Mouse (Mus musculus): ENCODE measurements around the gene Gm128. TPM values are rescaled to one million over a fixed set of nuclear protein-coding genes. Genes with fewer than 3 reads are reported as not detected.
A peak's percentile ranks its signal among the peaks of the same experiment; 100 is the strongest.

Gm128 gene
- polyA plus RNA-seq, 1 experiment from 2014 or later: 0.29 TPM

DNA sequence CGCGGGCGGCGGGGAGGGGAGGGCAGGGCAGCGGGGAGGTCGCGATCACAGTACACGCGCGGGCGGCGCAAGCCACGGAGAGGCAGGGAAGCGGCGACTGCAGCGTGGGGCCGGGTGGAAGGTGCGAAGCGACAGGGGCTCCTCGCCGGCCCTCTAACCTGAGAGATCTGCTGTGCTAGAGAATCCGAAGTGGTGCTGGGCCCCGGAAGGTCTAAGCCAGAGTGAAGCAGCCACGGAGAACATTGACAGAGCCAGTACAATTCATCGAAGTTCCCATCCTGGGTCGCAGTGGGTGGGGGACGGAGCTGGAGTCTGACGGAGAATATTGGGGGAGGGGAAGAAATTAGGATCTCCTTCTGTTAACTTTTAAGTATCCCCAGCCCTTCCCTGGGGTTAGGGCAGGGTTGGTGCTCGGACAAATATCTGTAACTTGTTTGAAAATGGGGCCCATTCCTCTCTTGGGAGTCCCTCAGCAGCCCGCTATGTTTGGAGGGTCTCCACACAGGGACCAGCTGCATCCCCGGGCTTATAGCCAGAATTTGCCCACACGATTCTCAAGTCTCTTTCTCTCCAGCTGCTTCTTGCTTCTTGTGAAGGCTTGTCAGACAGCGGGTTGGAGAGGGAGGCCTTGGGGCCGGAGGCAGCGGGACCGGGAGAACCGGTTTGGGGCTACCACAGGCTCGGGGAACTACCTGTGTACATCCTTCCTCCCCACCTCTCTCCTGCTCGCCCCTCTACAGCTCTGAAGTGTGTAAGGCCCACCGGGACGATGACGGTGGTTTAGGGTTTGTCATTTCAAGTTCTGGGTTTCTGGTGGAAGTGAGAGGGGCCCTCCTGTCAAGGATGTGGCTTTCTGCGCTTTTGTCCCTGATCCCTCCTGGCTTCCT, 12.3 kb downstream of the Gm128 start:
- Histone ChIP-seq H3K4me2 (ENCODE audit: low read depth, low read length) (peak overlapping the region; percentile 88), H3K27me3 (ENCODE audit: control insufficient read depth, insufficient read depth, low read depth, low read length) (no peaks in the 10 kb centered on the region), H3K4me3 (ENCODE audit: low read length) (peak overlapping the region; percentile 95), H3K27ac (ENCODE audit: low read length) (peak overlapping the region; percentile 99), H3K36me3 (ENCODE audit: control insufficient read depth, insufficient read depth, low read length) (peaks cover 31% of the 10 kb centered on the region), H3K9me3 (ENCODE audit: control insufficient read depth, low read length) (no peaks in the 10 kb centered on the region), H3K9ac (ENCODE audit: low read length) (peak overlapping the region; percentile 96), H3K4me1 (replicated peaks; ENCODE audit: control insufficient read depth, insufficient read depth, low read length) (peaks cover 31% of the 10 kb centered on the region)
- peak; percentile 53 for ATAC-seq (ENCODE audit: low read depth)
- under 1% methylated on average over 43 of the region's 43 CpGs for WGBS

DNA sequence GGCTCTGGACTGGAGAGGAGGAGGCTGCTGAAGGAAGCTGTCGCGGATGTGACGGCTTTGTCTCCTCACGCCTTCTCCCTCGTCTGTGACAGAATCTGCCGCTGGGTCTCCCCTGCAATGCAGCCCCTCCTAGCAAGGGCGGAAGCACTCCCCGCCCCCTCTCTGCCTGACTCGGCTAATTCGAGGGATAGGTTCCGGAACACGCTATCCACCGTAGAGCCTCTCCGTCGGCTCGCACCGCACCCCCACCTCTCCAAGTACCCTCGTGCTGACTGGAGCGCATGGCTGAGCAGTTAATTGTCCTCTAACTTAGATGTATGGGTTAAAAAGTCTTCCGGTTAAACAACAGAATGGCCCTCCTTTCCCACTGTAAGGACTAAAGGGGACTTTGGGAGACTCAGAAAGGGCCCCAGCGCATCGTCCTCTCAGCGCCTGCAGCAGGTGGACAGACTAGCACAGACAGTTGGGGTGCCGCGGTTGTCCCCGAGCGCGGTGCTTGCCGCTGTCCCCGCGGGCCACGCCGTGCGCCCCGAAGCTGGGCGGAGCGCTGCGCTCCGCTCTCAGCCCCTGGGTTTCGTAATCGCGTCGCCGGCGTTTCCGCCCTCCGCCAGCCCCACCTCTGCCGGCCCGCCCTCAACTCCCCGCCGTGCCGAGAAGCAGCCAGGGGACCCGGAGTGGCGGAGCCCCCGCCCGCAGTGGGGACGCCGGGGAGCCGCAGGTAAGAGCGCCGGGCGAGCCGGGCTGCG, 13.1 kb downstream of the Gm128 start, which contains the start of gene Cdc42se1:
Gene Cdc42se1 (plus strand): TSS at position 585 of the 746 bp plus-strand sequence.
- H3K9ac ChIP-seq (ENCODE audit: low read length): peak within 1 kb of the TSS; percentile 96
- under 1% methylated on average over 64 of the region's 64 CpGs for WGBS
- peak; percentile 92 for ATAC-seq (ENCODE audit: low read depth)
- H3K9me3 ChIP-seq (ENCODE audit: control insufficient read depth, low read length): no peaks in the 10 kb centered on the region
- H3K27me3 ChIP-seq (ENCODE audit: control insufficient read depth, insufficient read depth, low read depth, low read length): no peaks in the 10 kb centered on the region
- H3K36me3 ChIP-seq (ENCODE audit: control insufficient read depth, insufficient read depth, low read length): peaks cover 30% of the 10 kb centered on the region
- H3K4me2 ChIP-seq (ENCODE audit: low read depth, low read length): peak within 1 kb of the TSS; percentile 88
- H3K4me1 ChIP-seq (replicated peaks; ENCODE audit: control insufficient read depth, insufficient read depth, low read length): peaks cover 32% of the 10 kb centered on the region
- H3K27ac ChIP-seq (ENCODE audit: low read length): peak within 1 kb of the TSS; percentile 99
- peak within 1 kb of the TSS; percentile 95 for H3K4me3 ChIP-seq (ENCODE audit: low read length)

DNA sequence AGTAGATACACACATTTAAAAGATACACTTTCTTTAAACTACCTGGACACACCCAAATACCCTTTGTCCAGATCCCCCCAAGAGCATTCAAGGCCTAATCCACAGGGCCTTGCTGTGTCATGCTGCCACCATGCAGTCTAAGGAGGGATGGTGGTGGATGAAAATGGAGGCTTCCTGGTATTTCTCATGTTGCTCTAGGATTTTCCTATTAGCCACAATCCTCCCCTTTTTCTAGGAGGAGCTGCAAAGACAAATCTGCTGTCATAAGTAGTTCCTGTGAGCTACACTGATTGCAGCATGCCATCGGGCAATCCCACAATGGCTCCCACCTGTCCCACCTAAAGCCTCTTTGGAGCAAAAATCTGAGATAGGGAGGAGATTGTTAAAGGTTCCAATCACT, 14.2 kb downstream of the Gm128 start:
- Histone ChIP-seq H3K27ac (ENCODE audit: low read length) (0 out of 2 replicates have a peak overlapping the region, but pooled peaks have one; percentile 21), H3K9ac (ENCODE audit: low read length) (peak overlapping the region; percentile 45), H3K4me3 (ENCODE audit: low read length) (peak overlapping the region; percentile 95), H3K4me2 (ENCODE audit: low read depth, low read length) (peak overlapping the region; percentile 88), H3K27me3 (ENCODE audit: control insufficient read depth, insufficient read depth, low read depth, low read length) (no peaks in the 10 kb centered on the region), H3K9me3 (ENCODE audit: control insufficient read depth, low read length) (no peaks in the 10 kb centered on the region), H3K4me1 (replicated peaks; ENCODE audit: control insufficient read depth, insufficient read depth, low read length) (peaks cover 32% of the 10 kb centered on the region), H3K36me3 (ENCODE audit: control insufficient read depth, insufficient read depth, low read length) (peaks cover 21% of the 10 kb centered on the region)
- 5% methylated on average over 1 of the region's 1 CpGs for WGBS
- no peak for ATAC-seq (ENCODE audit: low read depth)

DNA sequence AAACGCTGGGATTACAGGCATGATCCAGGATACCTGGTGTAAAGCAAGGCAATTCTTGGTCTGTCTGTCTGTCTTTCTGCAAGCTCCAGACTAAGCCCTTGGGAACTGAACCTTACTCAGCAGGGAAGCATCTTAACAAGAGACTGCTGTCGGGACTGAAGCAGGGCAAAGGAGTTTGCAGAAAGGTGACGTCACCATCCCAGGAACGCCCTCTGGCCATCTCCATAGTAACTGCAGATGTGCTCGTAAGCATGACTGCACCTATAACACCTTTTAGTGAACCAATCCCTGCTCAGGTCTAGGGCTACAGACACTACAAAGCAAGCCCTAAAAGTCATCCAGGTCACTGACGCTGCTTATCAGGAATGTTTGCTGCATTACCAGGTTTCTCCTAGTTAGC, 17.1 kb downstream of the Gm128 start:
- Histone ChIP-seq H3K36me3 (ENCODE audit: control insufficient read depth, insufficient read depth, low read length) (peaks cover 18% of the 10 kb centered on the region), H3K4me3 (ENCODE audit: low read length) (no peak overlapping the region), H3K9me3 (ENCODE audit: control insufficient read depth, low read length) (no peaks in the 10 kb centered on the region), H3K27me3 (ENCODE audit: control insufficient read depth, insufficient read depth, low read depth, low read length) (no peaks in the 10 kb centered on the region), H3K9ac (ENCODE audit: low read length) (no peak overlapping the region), H3K27ac (ENCODE audit: low read length) (no peak overlapping the region), H3K4me1 (replicated peaks; ENCODE audit: control insufficient read depth, insufficient read depth, low read length) (peaks cover 13% of the 10 kb centered on the region), H3K4me2 (ENCODE audit: low read depth, low read length) (no peak overlapping the region)
- no peak for ATAC-seq (ENCODE audit: low read depth)
- WGBS: 43% methylated on average over 6 of the region's 6 CpGs

DNA sequence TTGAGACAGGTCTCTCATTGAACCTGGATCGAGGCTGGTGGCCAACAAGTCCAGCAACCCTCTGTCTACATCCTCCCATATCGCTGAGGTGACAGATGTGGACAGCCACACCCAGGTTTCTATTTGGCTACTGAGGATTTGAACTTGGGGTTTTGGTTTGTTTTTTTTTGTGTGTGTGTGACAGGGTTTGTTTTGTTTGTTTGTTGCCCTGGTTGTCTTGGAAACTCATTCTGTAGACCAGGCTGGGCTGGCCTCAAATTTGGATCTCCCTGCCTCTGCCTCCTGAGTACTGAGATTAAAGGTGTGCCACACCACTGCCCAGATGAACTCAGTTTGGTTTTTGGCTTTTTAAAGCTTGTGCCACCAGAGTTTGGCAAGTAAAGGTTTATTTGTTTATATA, 18.4 kb downstream of the Gm128 start:
- H3K9ac ChIP-seq (ENCODE audit: low read length): no peak overlapping the region
- no peak overlapping the region for H3K4me3 ChIP-seq (ENCODE audit: low read length)
- H3K4me1 ChIP-seq (replicated peaks; ENCODE audit: control insufficient read depth, insufficient read depth, low read length): peaks cover 13% of the 10 kb centered on the region
- ATAC-seq (ENCODE audit: low read depth): no peak
- H3K36me3 ChIP-seq (ENCODE audit: control insufficient read depth, insufficient read depth, low read length): peaks cover 18% of the 10 kb centered on the region
- no peak overlapping the region for H3K4me2 ChIP-seq (ENCODE audit: low read depth, low read length)
- H3K27me3 ChIP-seq (ENCODE audit: control insufficient read depth, insufficient read depth, low read depth, low read length): no peaks in the 10 kb centered on the region
- no peaks in the 10 kb centered on the region for H3K9me3 ChIP-seq (ENCODE audit: control insufficient read depth, low read length)
- no peak overlapping the region for H3K27ac ChIP-seq (ENCODE audit: low read length)
- 93% methylated on average over 2 of the region's 2 CpGs for WGBS

DNA sequence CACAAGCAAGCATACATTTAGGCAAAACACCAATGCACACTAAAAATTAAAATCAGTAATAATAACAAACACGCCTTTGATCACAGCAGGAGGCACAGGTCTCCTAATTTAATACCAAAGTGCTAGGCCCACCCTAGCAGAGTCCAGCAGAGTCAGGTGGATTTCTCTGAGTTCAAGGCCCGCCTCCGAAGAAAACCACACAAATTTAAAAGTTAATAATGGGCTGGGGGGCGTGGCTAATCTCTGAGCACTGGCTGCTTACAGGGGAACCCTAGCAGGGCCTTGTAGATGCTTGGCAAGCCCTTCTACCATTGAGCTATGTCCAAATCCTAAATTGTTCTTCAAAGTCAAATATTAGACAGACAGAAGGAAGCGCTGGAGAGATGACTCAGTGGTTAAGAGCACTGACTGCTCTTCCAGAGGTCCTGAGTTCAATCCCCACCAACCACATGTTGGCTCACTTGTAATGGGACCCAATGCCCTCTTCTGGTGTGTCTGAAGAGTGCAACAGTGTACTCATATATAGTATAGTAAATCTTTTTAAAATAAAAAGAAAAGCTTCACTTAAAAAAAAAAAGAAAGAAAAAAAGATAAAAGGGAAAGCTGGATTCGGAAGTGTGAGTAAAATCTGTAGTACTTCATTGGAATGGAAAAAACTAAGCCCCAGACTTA, 22.8 kb downstream of the Gm128 start:
- Histone ChIP-seq H3K4me1 (replicated peaks; ENCODE audit: control insufficient read depth, insufficient read depth, low read length) (peaks cover 7% of the 10 kb centered on the region), H3K9me3 (ENCODE audit: control insufficient read depth, low read length) (no peaks in the 10 kb centered on the region), H3K36me3 (ENCODE audit: control insufficient read depth, insufficient read depth, low read length) (peaks cover 14% of the 10 kb centered on the region), H3K27me3 (ENCODE audit: control insufficient read depth, insufficient read depth, low read depth, low read length) (no peaks in the 10 kb centered on the region), H3K4me2 (ENCODE audit: low read depth, low read length) (peak overlapping the region; percentile 59), H3K9ac (ENCODE audit: low read length) (peak overlapping the region; percentile 99), H3K4me3 (ENCODE audit: low read length) (peak overlapping the region; percentile 72), H3K27ac (ENCODE audit: low read length) (peak overlapping the region; percentile 100)
- WGBS: 70% methylated on average over 6 of the region's 6 CpGs
- ATAC-seq (ENCODE audit: low read depth): no peak

DNA sequence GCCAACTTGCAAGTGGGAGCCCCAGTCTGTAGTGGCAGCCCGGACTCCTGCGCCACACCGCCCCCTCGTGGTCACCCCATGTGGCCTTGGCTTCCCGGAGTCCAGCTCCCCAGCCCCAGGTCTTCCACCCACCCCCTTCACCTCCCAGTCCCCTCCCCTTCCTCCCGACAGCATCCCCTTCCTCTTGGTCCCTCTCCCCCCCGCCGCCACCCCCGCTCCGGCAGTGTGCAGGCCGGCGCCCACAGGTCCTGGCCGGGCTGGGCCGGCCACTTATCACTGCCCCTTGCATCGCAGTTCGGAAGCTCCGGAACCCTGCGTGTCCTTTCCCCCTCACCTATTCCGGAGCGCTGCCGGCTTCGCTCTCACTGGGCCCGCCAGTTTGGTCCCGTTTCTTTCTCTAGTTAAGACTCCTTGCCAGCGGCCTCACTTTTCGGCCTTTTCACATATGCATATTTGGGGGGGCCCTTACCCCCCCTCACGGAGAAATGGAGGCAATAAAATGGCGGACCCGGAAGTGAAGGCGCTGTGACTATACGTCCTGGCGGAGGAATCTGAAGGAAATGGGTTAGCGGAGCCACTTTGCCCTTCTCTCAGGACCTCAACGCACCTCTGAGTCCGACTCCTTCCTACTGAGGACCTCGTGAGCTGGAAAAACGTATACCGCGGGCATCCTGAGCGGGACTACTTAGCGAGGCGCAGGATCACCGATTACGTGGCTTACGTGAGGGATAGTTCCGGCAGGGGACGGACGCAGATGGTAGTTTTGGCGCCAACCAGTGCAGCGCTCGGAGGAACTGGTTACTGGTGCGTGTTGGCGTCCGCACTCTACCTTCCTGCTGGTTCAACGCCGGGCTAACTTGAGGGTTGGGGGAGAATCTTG, 23.9 kb downstream of the Gm128 start, which contains the start of gene Gabpb2:
Gene Gabpb2 (minus strand): TSS at position 662 of the 880 bp plus-strand sequence.
- WGBS: under 1% methylated on average over 51 of the region's 56 CpGs
- peak; percentile 94 for ATAC-seq (ENCODE audit: low read depth)
- H3K4me2 ChIP-seq (ENCODE audit: low read depth, low read length): peak within 1 kb of the TSS; percentile 59
- no peaks in the 10 kb centered on the region for H3K27me3 ChIP-seq (ENCODE audit: control insufficient read depth, insufficient read depth, low read depth, low read length)
- H3K27ac ChIP-seq (ENCODE audit: low read length): peak within 1 kb of the TSS; percentile 100
- H3K4me3 ChIP-seq (ENCODE audit: low read length): peak within 1 kb of the TSS; percentile 72
- peaks cover 9% of the 10 kb centered on the region for H3K36me3 ChIP-seq (ENCODE audit: control insufficient read depth, insufficient read depth, low read length)
- peaks cover 7% of the 10 kb centered on the region for H3K4me1 ChIP-seq (replicated peaks; ENCODE audit: control insufficient read depth, insufficient read depth, low read length)
- peak within 1 kb of the TSS; percentile 99 for H3K9ac ChIP-seq (ENCODE audit: low read length)
- H3K9me3 ChIP-seq (ENCODE audit: control insufficient read depth, low read length): no peaks in the 10 kb centered on the region

DNA sequence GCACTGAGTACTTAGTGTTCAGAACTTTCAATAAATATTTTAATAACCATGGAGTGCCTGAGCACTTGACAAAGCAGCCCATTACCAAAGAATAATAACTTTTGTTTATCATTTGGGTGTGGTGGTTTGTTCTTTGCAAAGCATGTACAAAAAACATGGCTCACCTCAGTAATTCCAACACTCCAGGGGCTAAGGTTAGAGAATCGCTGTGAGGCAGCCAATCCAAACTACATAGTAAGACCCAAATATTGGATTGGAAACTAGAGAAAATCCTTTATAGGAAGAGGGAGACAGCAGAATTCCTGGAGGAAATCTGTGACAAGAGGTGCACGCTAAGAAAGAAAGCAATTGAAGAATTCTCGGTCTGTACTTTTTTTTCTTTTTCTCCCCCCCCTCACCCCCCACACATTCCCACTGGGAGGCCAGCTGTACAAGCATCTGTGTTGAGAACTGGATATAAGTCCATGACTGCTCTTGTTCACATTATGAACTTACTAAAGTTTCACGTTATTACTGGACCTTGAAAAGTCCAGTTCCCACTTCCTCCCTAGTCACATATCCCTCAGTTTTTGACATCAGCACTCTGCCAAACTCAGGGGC, 24.6 kb downstream of the Gm128 start:
- ATAC-seq (ENCODE audit: low read depth): peak; percentile 39
- Histone ChIP-seq H3K9ac (ENCODE audit: low read length) (peak overlapping the region; percentile 99), H3K9me3 (ENCODE audit: control insufficient read depth, low read length) (no peaks in the 10 kb centered on the region), H3K4me3 (ENCODE audit: low read length) (peak overlapping the region; percentile 72), H3K27ac (ENCODE audit: low read length) (peak overlapping the region; percentile 100), H3K27me3 (ENCODE audit: control insufficient read depth, insufficient read depth, low read depth, low read length) (no peaks in the 10 kb centered on the region), H3K4me1 (replicated peaks; ENCODE audit: control insufficient read depth, insufficient read depth, low read length) (peaks cover 7% of the 10 kb centered on the region), H3K36me3 (ENCODE audit: control insufficient read depth, insufficient read depth, low read length) (peaks cover 9% of the 10 kb centered on the region), H3K4me2 (ENCODE audit: low read depth, low read length) (peak overlapping the region; percentile 59)
- 6% methylated on average over 4 of the region's 4 CpGs for WGBS

Data from lung, embryonic 16.5 days (tissue).